Comparison of ENCODE assay signal across 1 mouse cellular context in the genomic region with DNA sequence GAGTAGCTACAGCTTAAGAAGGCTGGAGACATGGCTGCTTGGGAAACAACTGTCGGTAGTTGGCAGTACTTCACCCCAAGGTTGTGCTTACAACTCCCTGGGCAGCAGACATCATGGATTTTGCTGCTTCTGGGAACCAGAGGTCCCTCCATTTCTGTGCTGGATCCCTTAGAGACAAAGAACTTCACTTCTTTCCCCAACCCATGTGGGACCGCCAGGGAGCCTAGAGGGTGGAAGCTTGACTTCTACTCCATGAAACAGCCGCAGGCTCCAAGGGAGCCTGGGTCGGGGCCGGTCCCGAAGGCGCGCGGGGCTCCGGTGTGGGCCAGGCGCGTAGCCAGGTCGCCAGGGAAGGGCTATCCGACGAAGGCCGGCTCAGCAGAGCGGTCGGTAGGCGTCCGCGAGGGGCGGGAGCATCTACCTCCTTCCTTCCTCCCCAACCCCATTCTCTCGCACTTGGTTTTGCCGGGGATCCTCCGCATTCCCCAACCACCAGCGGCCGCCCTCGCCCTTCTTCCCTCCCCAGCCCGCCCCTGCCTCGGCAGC.
TF ChIP-seq lines count a peak whose summit lies in the region.

No protein-coding gene starts in this region.

TF ChIP-seq in MEL, 35 proteins besides CTCF, POLR2A, EP300 and RAD21:
- no peak for TF ChIP-seq GABPA (IDR thresholded peaks at IDR 0.05; ENCODE audit: low read depth, low read length)
- TF ChIP-seq MYB (IDR thresholded peaks at IDR 0.05; ENCODE audit: low read depth, low read length), result peak; percentile 20; the same call in 1 of the 2 replicates
- TF ChIP-seq MYC (IDR thresholded peaks at IDR 0.05; ENCODE audit: low read depth, low read length), result peak; percentile 70; the same call in 1 of the 2 replicates
- 0 out of 2 replicates have a peak, but pooled peaks have one; percentile 46 for TF ChIP-seq E2F4 (IDR thresholded peaks at IDR 0.05; ENCODE audit: borderline replicate concordance, low read depth, low read length)
- no peak for TF ChIP-seq JUND (IDR thresholded peaks at IDR 0.05; ENCODE audit: low read depth, low read length)
- peak; percentile 73; the same call in 1 of the 2 replicates for TF ChIP-seq MXI1 (IDR thresholded peaks at IDR 0.05; ENCODE audit: low read depth, low read length)
- 0 out of 2 replicates have a peak, but pooled peaks have one; percentile 84 for TF ChIP-seq UBTF (IDR thresholded peaks at IDR 0.05; ENCODE audit: borderline replicate concordance, insufficient read depth, low read depth, low read length)
- no peak for TF ChIP-seq SMC3 (IDR thresholded peaks at IDR 0.05; ENCODE audit: low read depth, low read length)
- TF ChIP-seq CHD1 (IDR thresholded peaks at IDR 0.05; ENCODE audit: low read depth, low read length), result peak; percentile 45; the same call in 1 of the 2 replicates
